Mouse (Mus musculus) right cerebral cortex, postnatal 36 days (tissue): ENCODE results near the gene Mre11a.

Source experiments
- DNase-seq, 2 experiments: peaks; one replicate each; pipeline ENCODE4 v3.0.0; 2022; ENCODE audit warnings: low spot score in 2 of 2, mixed read lengths in 1 of 2

Mre11a gene

DNA sequence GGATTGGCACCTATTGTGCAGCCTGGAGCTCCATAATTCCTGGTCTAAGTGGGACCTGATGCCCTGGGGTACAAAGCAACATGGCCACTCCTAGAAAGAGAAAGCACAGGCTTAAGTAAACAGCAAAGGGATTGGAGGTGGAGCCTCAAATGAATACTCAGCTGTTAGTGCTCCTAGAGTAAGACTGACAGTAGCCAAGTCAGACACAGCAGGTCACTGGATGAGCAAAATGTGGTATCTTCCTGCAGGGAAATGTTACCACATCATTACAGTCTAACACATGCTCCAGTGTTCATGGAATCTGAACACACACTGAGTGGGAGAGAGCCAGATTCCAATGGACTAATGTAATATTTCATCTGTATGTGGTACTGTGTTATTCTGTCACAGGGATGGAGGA lies 36.9 kb downstream of the Mre11a start:
- DNase-seq, result no peak

DNA sequence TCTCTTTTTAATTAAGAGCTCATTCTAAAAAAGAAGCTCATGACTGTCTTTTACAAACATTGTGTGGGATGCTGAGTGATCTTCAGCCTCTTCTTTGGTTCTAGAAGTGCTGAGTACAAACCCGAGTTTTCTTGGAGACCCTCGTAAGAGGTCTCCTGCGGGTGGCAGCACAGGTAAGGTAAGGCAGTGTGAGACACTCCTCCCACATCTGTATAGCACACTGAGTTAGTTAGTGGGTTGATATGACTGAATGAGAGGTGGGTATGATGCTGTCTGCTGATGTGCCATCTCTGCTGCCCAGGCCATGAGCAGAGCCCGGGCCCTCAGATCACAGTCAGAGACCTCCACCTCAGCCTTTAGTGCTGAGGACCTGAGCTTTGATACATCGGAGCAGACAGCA lies 40.4 kb downstream of the Mre11a start:
- DNase-seq, result no peak

GRCm38 (mm10) chr9:14827875-14828274 lies 43.4 kb downstream of the Mre11a start:
- no peak for DNase-seq

DNA sequence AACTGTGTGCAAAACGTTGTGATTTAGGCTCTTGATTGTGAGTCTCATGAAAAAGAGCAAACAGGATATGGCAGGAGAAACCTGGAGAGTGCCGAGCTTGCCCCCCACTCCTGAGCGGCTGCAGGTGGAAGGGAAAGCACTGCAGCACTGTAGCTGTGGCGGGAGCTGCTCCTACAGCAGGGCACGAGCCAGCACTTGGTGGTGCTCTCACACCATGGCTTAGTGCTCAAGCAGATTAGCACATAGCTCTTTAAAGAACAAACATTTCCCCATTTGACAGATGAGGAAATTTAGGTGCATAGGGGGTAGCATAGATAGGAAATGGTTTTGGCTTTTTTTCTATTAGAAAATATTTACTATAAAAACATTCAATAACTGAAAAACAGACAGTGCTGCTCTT lies 47.6 kb downstream of the Mre11a start:
- DNase-seq, result no peak

DNA sequence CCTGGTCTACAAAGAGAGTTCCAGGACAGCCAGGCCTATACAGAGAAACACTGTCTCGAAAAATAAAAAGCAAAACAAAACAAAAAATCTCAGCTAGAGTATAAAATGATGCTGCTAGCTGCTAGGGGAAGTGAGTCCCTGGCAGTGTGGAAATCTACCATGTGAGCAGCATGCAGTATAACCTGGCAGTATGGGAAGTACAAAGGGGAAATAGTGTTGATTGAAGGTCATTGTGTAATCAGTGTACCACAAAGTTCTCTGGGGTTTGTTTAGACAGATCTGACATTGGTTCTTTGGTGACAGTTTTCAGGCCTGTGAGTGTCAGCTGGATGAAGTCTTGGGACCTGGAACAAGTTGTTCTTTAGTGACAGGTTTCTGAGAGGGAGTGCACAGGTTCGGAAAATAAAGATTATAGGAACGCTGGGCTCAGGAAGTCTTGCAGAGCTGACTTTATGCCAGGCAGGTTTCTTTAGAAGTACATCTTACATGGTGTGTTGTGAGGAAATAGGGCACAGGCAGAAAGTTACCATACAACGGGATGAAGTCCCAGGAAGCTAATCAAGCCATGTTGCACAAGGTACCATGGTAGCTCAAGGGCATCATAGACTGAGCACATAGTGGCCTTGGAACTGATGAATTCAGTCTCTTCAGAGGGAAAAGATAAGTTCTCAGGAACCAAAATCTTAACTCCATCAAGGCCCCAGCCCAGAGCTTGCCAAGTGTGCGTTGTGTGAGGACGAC lies 51.1 kb downstream of the Mre11a start:
- DNase-seq, result no peak

- DNase-seq, result no peak
Measured at GRCm38 (mm10) chr9:14839527-14839926, 55.1 kb downstream of the Mre11a start.

- DNase-seq, result no peak
Measured at GRCm38 (mm10) chr9:14839970-14840369, 55.5 kb downstream of the Mre11a start.

DNA sequence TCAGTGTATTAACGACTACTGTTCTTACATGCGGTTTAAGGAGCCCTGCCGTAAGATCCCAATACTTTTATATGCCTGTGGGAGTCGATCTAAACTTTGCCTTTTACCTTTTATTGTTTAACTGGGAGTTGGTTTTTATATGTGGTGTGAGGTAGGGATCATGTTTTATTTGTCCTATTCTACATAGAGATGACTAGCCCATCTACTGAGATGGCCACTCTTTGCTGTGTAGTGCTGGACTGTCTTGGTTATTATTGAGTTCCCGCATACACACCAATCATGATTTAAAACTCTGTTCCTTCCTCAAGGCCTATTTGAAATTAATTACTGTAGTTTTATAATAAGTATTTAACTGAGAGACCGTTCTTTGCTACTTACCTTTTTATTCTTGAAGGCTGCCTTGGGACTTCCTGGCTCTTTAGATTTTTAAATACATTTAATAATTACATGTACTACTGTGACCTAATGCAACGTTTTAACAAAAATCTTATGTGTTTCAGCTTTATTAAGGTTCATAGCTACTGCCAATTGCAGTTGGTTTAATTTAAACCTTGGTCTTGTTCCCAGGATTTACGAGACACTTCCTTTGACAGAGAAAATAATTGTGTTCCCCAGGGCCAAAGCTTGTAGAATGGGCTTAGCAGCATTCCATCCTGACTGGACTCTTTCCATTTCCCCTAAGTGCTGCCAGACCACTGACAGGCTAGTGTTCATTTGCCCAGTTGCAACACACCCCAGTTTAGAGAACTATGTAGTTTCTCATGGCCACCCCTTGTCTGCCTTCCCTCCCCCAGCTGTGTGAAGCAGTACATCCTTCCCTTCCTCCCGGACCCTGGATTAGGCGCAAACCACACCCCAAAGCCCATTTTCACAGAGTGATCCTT lies 57.7 kb downstream of the Mre11a start:
- DNase-seq, result no peak

GRCm38 (mm10) chr9:14843311-14843857 lies 58.9 kb downstream of the Mre11a start:
- no peak for DNase-seq

GRCm38 (mm10) chr9:14843901-14844300 lies 59.4 kb downstream of the Mre11a start:
- DNase-seq, result no peak

DNA sequence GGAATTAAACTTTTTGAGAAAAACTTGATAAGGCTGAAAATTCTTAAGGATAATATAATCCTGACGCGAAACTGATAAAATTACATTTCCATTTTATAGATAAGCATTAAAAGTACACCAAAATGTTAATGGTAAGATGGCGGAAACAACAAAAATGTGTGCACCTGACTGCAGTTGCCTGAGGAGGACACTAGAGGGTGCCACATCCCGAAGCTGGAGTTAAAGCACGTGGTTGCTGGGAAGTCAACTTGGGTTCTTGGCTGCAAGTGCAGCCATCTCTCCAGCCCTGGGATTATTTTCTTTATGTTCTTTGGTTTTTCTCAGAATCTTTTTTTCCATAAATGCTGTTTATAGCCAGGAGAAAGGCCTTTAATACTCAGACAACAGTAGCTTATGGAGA lies 62.0 kb downstream of the Mre11a start:
- DNase-seq, result no peak

GRCm38 (mm10) chr9:14848267-14848935 lies 63.9 kb downstream of the Mre11a start:
- DNase-seq, result no peak

DNA sequence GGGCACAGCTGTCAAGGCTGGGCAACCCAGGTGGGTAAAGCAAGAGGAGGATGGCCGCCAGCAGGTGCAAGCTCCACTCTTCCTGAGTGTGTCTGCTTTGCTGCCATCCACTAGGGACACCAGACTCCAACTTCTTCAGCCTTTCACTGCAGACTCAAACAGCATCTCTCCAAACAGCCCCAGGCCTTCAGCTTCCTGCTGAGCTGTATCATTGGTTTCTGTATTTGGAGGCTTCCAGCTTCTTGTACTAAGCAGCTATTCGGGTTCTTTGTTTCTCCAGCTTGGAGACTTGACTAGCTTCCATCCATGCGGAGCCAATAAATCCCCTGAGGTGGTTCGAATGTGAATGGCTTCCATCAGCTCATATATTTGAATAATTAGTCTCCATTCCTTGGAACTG lies 70.1 kb downstream of the Mre11a start:
- DNase-seq, result no peak

DNA sequence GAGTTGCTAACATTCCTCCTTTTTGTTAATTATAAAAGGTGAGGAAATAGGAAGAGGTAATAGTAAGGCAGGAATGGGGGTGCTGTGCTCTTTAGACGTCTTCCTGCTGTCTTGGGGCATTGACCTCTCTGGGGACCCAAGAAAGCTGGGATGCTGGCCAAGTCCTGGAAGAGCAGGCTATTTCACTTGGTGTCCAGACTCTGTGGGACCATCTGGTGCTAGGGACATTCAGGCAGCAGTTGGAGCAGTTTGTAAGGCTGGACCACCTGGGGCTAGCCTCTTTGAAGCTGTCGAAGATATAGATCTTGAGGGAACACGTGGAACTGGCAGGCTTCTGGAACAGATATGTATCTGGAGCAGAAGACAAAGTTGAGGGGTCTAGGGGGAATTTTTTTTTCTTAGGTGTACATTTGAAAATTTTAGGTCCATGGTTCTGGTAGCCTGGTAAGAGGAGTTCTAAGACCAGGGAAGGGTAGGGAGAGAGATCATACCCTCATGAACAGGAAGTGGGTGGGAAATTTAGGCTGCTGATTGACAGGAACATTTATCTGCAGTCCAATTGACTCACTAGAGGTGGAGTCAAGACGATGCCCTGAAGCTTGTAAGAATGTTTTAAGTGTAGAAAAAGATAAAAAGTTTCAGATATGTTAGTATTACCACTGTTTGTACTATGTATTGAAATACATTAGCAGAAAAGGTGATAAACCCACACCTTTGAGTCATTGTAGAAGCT lies 72.6 kb downstream of the Mre11a start:
- DNase-seq, result no peak

DNA sequence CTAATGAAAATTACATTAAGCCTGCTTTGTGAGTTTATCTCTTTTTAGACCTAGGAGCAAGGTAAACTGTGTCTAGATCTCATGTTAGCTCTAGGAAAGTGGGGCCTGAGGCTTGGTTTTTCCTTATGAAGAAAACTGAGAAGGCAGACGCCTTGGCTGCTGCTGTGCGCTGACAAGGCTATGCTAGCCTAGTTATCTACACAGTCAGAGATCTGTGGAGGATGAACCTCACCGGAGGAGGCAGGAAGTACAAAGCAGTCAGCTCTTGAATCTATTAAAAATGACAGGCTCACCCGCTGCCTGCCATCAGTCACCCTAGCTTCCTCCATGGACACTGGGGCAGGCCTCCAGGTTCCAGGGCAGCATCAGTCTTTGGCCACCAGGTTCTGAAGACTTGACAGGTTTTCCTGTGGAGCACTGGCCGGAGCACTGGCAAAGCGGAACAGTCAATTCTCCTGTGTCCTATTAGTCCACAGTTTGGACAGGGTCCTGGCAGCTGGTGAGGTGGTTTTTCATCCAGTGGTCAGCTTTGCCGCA lies 73.8 kb downstream of the Mre11a start:
- no peak for DNase-seq

DNA sequence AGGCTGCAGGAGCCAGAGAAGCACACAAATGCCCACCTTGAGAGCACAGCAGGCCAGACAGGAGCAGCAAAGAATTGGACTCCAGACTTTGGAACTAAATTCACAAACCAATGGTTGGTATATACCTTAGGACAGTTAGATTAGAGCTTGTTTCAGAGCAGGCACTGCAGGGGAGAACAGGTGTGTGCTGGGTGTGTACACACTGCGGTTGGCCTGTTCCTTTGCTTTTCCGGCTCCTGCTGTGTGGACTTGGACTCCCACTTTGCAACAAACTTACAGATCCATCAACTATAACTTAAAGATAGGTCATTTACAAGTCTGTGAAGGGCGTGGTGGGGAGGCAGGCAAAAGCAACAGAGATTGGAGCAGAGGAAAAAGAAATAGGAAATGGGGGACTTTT lies 74.3 kb downstream of the Mre11a start:
- no peak for DNase-seq

DNA sequence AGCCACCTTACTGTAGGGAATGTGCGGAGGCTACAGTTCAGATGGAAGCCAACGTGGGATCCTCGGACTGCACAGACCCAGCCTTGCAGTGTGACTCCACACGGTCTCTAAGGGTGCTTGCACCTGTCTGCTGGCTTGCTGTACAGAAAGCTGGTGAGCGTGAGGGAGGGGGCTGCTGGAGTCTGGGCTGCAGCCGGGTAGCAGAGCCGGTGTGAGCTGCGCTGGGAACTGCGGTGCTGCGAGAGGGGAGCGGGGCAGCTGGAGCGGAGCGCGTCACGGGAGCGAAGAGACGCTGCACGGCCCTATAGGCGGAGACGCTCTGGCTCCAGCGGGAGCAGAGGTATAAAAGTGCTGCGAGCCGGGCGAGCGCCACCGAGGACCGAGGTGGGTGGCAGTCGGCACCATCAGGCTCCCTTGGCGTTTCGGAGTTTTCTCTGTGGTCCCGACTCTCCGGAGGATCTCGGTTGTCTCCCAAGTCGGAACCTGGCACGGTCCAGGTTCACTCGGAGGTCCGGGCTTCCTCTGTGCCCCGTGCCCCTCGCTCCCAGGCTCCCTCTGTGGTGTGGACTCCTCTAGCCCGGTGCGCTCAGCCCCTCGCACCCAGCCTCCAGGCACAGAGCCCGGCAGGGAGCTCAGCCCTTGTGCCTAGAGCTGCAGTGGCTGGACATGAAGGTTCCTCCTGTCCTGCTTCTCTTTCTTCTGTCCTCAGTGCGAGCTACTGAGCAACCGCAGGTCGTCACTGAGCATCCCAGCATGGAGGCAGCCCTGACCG lies 75.6 kb downstream of the Mre11a start, which contains the start of gene Gpr83:
Gene Gpr83, plus strand, starts transcription at position 343 of the 772 bp plus-strand sequence.
- peak; percentile 59 to 74 for DNase-seq

DNA sequence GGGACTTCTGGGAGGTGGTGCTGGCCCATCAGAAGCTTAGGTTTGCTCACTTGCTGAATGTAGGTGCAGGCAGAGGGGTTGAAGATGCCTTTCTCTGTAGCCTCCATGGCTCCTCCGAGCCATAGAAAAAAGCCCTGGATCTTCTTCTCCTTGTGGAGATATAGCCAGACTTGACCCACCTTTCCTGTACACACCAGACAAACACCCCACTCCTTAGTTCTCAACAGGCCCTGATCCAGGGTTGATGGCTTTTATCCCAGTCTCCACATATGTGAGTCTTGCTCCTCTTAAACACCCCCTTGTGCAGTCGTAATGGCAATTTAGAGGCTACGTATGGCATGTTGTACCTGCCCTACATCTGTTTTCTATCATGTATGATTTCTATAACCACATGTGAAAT lies 78.7 kb downstream of the Mre11a start:
- no peak for DNase-seq

- DNase-seq, result no peak
Measured at GRCm38 (mm10) chr9:14864726-14865125, 80.3 kb downstream of the Mre11a start.

- DNase-seq, result peak; percentile 27 to 46
Measured at GRCm38 (mm10) chr9:14866957-14867356, 82.5 kb downstream of the Mre11a start.
